Mouse (Mus musculus) neural tube, embryonic 10.5 days (tissue): Measurements from ENCODE around the gene Zmym5.
"Not testable (repeated sequence)": the region's sequence is repeated elsewhere in the genome, so short reads cannot be mapped to it uniquely, and the experiment has no call there.

ENCODE experiments used
- DNase-seq: peaks from one replicate; pipeline ENCODE4 v3.0.0-alpha.2; 2017; ENCODE audit warnings: low spot score; ENCODE audit errors: extremely low spot score

Zmym5 gene

GRCm38 (mm10) chr14:56777360-56778136 lies 34.0 kb downstream of the Zmym5 start:
- DNase-seq = peak; percentile 76

- DNase-seq = no peak
Measured at GRCm38 (mm10) chr14:56776571-56777238, 34.8 kb downstream of the Zmym5 start.

GRCm38 (mm10) chr14:56775416-56775815 lies 36.1 kb downstream of the Zmym5 start:
- no peak for DNase-seq

- DNase-seq = not testable (repeated sequence)
Measured at GRCm38 (mm10) chr14:56766438-56766837, 45.1 kb downstream of the Zmym5 start.

- DNase-seq = not testable (repeated sequence)
Measured at GRCm38 (mm10) chr14:56765117-56765516, 46.4 kb downstream of the Zmym5 start.

- no peak for DNase-seq
Measured at GRCm38 (mm10) chr14:56751282-56751681, 60.2 kb downstream of the Zmym5 start.
